Mouse (Mus musculus) right cerebral cortex, postnatal 36 days (tissue): ENCODE measurements around the gene Krtap7-1.

Experiments
- DNase-seq, 2 experiments: peaks; one replicate each; pipeline ENCODE4 v3.0.0; 2022; ENCODE audit warnings: low spot score in 2 of 2, mixed read lengths in 1 of 2

Gene Krtap7-1

GRCm38 (mm10) chr16:89508223-89508622 is at the start of gene Krtap7-1:
TSS of gene Krtap7-1 (minus strand) at chr16:89508323.
- DNase-seq = no peak

- no peak for DNase-seq
Observed at GRCm38 (mm10) chr16:89550298-89550697, 42.2 kb upstream of the Krtap7-1 start.

GRCm38 (mm10) chr16:89538031-89538484 is 29.9 kb upstream of the Krtap7-1 start:
- no peak for DNase-seq

GRCm38 (mm10) chr16:89537349-89537748 is 29.2 kb upstream of the Krtap7-1 start:
- DNase-seq = no peak

GRCm38 (mm10) chr16:89530547-89530946 is 22.4 kb upstream of the Krtap7-1 start:
- no peak for DNase-seq

GRCm38 (mm10) chr16:89529846-89530245 is 21.7 kb upstream of the Krtap7-1 start:
- DNase-seq = no peak

GRCm38 (mm10) chr16:89528380-89528779 is 20.3 kb upstream of the Krtap7-1 start:
- no peak for DNase-seq

- no peak for DNase-seq
Observed at GRCm38 (mm10) chr16:89520996-89521395, 12.9 kb upstream of the Krtap7-1 start.

GRCm38 (mm10) chr16:89520555-89520954 is 12.4 kb upstream of the Krtap7-1 start:
- DNase-seq = no peak

GRCm38 (mm10) chr16:89520091-89520490 is 12.0 kb upstream of the Krtap7-1 start:
- DNase-seq = no peak

- peak in 1 of 2 experiments; percentile 7 for DNase-seq
Observed at GRCm38 (mm10) chr16:89517635-89518034, 9.5 kb upstream of the Krtap7-1 start.

GRCm38 (mm10) chr16:89513431-89513830 is 5.3 kb upstream of the Krtap7-1 start:
- DNase-seq = no peak

- no peak for DNase-seq
Observed at GRCm38 (mm10) chr16:89503571-89503970, 4.6 kb downstream of the Krtap7-1 start.

- no peak for DNase-seq
Observed at GRCm38 (mm10) chr16:89501870-89502269, 6.3 kb downstream of the Krtap7-1 start.

- DNase-seq = peak in 1 of 2 experiments; percentile 13
Observed at GRCm38 (mm10) chr16:89497002-89497401, 11.1 kb downstream of the Krtap7-1 start.

- DNase-seq = no peak
Observed at GRCm38 (mm10) chr16:89495394-89496153, 12.5 kb downstream of the Krtap7-1 start.

- no peak for DNase-seq
Observed at GRCm38 (mm10) chr16:89487852-89488251, 20.3 kb downstream of the Krtap7-1 start, which contains the start of gene Krtap8-1. TSS of gene Krtap8-1 (minus strand) at chr16:89487952.

GRCm38 (mm10) chr16:89477679-89478314 is 30.3 kb downstream of the Krtap7-1 start:
- DNase-seq = no peak

GRCm38 (mm10) chr16:89461189-89461588 is 46.9 kb downstream of the Krtap7-1 start:
- no peak for DNase-seq
